Mouse (Mus musculus) cerebellum, adult 18-20 months (tissue): Measurements from ENCODE around the gene Snx32.
A peak's percentile ranks its signal among the peaks of the same experiment; 100 is the strongest.
"Not testable (repeated sequence)": the region's sequence is repeated elsewhere in the genome, so short reads cannot be mapped to it uniquely, and the experiment has no call there.

Source experiments
- DNase-seq, 2 experiments: peaks; one replicate each; pipeline ENCODE4 v3.0.0; 2021

The Snx32 gene

DNA sequence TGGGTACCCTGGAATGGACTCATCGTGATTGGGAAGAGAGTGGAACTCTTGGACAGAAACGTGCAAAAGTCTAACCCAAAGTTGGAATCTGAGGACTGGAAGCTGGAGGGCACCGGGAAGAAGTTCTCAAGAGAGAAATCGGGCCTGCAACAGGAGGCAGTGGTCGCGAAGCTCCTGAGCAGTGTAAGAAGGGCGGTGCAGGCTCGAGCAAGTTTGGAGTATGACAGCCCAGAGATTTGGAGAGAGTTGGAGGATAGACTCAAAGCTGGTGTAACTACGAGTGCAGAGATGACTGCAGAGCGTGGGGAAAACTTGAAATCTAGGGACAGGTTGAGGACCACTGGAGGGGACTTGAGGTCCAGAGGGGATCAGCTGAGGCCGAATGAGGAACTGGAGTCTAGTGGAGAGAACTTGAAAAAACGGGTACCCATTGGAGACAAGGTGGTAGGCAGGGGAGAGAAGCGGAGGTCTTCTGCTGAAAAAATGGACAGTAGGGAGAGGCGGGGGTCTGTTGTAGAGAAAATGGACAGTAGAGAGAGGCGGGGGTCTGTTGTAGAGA is 815 bp upstream of the Snx32 start:
- DNase-seq, result no peak

DNA sequence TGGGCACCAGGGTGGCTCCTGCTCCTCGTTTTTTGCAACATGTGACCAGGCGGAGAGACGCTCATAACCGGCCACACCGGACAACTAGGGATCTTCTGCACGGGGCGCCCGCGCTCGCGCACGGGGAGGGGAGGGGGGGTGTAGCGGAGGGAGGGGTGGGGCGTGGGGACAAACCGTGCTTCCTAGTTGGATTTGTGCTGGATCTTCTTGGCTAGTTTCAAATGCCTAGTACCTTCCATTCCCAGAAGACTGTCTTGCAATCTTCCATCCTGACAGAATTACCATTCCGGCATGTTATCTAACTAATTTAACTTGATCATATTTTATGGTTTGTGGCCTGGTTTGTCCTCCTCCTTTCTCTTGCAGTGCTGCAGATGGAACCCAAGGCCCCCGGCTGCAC is 6.7 kb downstream of the Snx32 start, which contains the start of gene 1700020D05Rik:
Gene 1700020D05Rik (minus strand): TSS at position 101 of the 400 bp plus-strand sequence.
- no peak for DNase-seq

DNA sequence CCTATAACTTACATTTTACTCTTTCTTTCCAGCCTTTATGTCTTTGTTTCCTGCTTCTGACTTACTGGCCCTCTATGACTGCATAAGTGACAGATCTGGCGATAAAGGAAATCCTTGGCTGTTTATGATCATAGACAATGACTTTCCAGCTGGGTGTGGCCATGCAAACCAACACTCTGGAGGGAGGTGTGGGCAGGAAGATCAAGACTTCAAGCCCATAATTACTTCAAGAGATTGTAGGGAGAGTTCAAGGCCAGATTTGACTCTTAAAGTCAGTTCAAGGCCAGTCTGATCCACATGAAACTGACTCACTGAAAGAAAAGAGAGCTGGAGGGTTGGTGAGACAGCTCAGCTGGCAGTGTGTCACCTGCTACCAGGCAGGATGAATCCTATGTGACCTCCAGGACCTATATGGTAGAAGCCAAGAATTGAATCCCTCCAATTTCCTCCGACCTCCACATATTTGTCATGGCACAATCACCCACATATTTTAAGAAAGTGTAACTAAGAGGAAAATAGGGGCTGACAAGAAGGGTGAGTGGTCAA is 9.9 kb downstream of the Snx32 start:
- DNase-seq, result no peak

- no peak for DNase-seq
Observed at GRCm38 (mm10) chr19:5496052-5496370, 14.3 kb downstream of the Snx32 start.

GRCm38 (mm10) chr19:5495353-5496051 is 14.8 kb downstream of the Snx32 start:
- no peak for DNase-seq

DNA sequence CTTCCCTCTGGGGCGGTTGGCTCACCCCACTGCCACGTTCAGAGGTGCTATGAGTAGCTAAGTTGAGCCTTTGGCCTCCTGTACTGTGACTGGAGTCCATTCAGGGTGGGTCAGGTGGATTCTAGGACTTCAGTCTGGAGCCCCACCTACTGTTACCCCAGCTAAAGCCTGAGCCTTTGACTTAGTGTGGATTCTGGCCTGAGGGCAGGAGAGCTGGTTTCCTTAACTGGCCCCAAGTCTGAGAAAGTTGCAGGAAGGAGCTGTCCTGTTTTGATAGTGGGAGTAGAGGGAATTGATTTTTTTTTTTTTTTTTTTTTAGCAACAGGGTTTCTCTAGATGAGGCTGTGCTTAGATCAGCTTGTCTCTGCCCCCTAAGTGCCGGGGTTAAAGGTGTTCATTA is 16.0 kb downstream of the Snx32 start:
- DNase-seq, result no peak

DNA sequence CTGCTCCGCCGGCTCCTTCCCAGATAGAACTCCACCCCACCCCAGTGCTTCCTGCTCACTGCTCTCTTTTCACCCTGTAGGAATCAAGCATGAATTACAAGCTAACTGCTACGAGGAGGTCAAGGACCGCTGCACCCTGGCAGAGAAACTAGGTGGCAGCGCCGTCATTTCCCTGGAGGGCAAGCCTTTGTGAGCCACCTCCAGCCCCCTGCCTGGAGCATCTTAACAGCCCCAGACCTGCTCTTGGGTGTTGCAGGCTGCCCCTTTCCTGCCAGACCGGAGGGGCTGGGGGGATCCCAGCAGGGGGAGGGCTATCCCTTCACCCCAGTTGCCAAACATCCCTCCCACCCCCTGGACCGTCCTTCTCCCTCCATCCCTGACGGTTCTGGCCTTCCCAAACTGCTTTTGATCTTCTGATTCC is 17.0 kb downstream of the Snx32 start:
- not testable (repeated sequence) for DNase-seq

GRCm38 (mm10) chr19:5492641-5493040 is 17.7 kb downstream of the Snx32 start:
- DNase-seq, result no peak

GRCm38 (mm10) chr19:5490898-5491708 is 19.2 kb downstream of the Snx32 start:
- peak; percentile 81 for DNase-seq

DNA sequence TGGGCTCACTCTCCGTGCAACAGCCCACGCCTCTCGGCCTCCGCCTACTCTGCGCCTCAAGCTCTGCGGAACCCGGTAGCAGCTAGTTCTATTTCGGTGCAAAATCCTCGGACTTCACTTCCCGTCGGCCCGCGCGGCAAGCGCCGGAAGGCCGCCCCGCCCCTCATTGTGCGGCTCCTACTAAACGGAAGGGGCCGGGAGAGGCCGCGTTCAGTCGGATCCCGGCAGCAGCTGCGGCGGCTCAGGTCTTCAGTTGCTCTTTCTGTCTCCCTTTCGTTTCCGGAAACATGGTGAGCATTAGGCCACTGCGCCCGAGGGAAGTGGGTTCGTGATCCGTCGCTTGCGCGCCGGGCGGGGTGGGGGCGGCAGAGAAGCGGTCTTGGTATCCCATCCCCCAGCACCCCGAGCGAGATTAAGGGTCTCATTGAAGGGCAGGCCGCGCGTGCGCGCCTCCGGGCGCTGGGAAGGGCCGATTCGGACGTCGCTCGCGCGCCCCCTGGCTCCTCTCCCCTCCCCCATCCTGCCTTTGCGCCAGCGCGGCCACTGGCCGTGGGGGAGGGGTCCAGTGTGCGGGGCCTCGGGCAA is 19.9 kb downstream of the Snx32 start, which contains the start of gene Cfl1:
Gene Cfl1 (plus strand): TSS at position 143 of the 585 bp plus-strand sequence.
- peak; percentile 95 to 96 for DNase-seq

- not testable (repeated sequence) for DNase-seq
Observed at GRCm38 (mm10) chr19:5489721-5490120, 20.6 kb downstream of the Snx32 start.

DNA sequence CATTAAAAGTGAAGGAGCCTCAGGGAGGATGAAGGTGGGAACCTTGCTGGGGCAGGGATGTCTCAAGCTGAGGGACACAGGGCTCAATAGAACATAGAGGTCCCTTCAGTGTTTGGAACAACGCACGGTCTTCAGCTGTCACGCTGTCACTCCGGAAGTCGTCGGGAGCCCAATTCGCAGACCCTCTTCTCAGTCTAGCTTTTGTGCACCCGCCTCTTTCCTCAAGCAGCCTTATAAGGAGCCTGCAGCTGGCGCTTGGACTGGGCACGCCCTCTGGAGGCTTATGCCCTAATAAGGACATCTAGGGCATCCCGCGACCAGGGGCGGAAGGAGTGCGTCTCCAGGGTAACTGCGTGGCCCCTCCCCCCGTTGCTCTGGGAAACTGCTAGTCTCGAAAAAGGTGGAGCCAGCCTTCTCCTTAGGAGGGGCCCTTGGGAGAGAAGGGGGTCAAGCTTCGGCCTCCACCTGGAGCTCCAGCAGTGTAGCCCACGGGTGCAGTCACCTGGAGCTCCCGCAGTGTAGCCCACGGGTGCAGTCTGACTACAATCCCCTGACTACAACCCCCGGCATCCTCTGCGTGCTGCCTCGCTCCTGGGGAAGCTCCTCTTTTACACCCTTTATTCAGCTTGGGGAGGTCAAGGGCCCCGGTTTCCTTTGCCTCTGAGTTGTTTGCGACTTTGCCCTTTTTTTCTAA is 21.3 kb downstream of the Snx32 start:
- DNase-seq, result peak; percentile 94 to 96

GRCm38 (mm10) chr19:5487768-5488550 is 22.4 kb downstream of the Snx32 start, which contains the start of gene Mus81:
Gene Mus81, minus strand, starts transcription at chr19:5488402.
- peak; percentile 96 to 97 for DNase-seq

GRCm38 (mm10) chr19:5486771-5487170 is 23.6 kb downstream of the Snx32 start:
- no peak for DNase-seq

DNA sequence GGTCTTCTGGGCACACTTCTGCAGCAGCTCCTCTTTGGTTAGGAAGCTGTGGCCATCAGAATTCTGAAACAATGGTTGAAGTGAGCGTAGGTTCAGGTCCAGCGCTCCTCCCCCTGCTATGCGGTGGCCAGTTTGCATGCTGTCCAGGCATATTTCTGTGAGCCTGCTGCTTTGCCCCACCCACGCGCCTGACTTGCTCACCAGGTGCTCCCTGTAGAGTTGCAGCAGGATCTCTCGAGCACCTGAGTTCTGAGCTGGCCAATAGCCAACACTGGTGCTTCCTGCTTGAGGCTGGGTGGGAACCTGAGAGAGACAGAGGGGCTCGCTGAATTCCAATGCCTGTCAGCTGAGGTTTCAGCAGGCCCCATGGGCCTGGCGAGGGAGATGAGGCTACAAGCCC is 24.1 kb downstream of the Snx32 start:
- peak; percentile 75 to 76 for DNase-seq

GRCm38 (mm10) chr19:5485821-5486220 is 24.5 kb downstream of the Snx32 start:
- peak; percentile 84 to 86 for DNase-seq

DNA sequence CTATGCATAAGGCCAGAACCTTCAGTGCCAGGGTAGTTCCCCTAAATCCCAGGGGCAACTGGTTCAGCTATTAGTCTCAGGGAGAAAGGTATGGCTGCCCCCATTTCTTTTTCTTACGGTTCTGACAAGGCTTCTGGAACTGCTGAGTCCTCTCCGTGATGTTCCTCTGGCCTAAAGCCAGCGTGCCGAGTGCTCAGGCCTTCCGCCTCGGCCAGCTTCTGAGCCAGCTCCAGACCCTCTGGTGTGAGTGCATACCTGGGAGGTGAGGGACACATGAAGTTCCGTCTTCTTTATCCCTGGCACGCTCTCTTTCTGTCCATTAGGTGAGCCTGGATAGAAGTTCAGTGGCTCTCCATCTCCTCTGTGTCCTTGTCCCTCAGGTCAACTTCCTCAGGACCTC is 25.0 kb downstream of the Snx32 start:
- peak; percentile 52 to 71 for DNase-seq

DNA sequence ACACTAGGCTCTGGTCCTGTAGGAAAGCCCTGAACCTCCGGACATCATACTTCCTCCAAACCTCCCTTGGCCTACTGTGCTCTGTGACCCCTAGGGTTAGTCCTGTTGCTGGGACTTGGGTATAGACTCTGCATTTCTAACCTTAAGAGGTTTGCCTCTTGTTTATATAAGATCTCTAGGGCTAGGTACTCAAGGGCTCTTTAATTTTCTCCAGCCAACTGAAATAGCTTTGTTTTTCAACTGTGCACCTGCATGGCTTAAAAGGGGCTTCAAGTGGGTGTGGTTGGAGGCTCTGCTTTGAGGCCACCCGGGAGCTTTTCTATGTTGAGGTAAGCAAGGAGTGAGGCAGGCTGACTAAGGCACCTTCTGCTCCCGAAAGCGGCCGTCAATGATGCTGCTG is 25.8 kb downstream of the Snx32 start:
- DNase-seq, result no peak

DNA sequence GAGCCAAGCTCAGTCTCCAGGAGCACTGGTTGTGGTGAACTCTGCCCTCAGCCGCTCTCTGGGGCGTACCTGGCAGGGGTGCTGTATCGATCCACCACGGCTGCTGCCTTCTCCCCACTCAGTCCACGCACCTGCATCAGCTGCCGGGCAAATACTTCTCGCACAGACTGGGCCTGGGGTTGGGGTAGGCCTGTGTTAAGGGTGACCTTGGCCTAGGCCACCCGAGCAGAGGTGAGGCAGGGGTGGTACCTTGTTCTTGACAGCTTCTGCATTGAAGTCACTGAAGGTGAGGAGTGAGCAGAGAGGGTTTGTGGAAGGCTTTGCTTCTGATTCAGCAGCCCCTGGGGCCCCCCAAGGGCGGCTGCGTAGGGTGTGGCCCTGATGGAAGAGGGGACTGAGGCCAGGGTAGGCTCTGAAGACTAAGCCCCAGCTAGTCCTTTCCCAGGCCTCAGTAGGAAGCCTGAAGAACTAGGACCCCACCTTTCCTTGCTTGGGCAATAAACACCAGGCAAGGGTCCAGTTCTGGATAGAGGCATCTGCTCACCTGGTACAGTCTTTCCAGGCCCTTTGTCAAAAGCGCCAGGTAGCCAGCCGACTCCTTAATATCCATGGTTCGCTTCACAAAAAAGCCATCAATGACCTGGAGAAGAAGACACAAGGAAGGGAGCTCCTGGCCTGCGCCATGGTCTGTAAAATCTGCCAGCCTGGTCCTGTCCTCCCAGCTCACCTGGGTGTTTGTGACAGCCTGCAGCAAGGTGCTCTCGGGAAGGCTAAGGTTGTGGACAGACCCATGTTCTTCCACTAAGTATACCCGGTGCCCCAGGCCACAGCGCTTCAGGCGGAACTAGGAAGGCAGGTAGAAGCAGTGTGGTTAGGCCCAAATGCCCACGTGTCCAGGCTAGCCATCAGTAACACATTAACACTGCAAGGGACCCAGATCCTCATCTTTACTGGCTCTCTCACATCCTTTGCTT is 26.7 kb downstream of the Snx32 start:
- no peak for DNase-seq

DNA sequence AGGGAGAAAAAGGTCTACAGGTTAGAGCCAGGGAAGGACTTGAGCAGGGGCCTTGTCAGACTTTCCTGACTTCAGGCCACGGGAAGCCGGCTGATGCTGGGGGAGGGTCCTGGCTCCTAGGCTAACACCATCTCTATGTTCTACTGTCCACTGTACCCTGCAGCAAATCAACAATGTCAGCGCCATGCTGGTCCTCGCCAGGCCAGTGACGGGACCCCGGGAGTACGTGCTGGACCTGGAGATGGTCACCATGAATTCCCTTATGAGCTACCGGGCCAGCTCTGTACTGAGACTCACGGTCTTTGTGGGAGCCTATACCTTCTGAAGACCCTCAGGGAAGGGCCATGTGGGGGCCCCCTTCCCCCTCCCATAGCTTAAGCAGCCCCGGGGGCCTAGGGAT is 28.9 kb downstream of the Snx32 start:
- no peak for DNase-seq
